Mouse (Mus musculus): ENCODE results near the gene Timp2. TPM values are rescaled to one million over a fixed set of nuclear protein-coding genes. Genes with fewer than 3 reads are reported as not detected.

Gene Timp2
- 224 TPM for polyA plus RNA-seq (2014; fragmentation: Illumina TruSeq; extraction: RNeasy Lipid Tissue Mini Kit (QIAGEN cat#74804); ENCODE audit: low read depth, low replicate concordance)

GRCm38 (mm10) chr11:118355640-118356039 lies at the start of gene Timp2:
TSS of gene Timp2 (minus strand) at chr11:118355740.

GRCm38 (mm10) chr11:118401760-118402280 lies 46.3 kb upstream of the Timp2 start, which contains the start of gene Lgals3bp:
TSS of gene Lgals3bp (minus strand) at chr11:118402092.

GRCm38 (mm10) chr11:118342400-118342981 lies 13.0 kb downstream of the Timp2 start, which contains the start of gene Cep295nl:
TSS of gene Cep295nl (minus strand) at chr11:118342500.

GRCm38 (mm10) chr11:118289999-118290889 lies 65.3 kb downstream of the Timp2 start, which contains the start of gene Usp36:
TSS of gene Usp36 (minus strand) at chr11:118290244.

Other genes with a start within 250 kb of the Timp2 start
- 1.2 TPM for gene Dnah17, start 225.1 kb downstream of the Timp2 start, polyA plus RNA-seq (2014; fragmentation: Illumina TruSeq; extraction: RNeasy Lipid Tissue Mini Kit (QIAGEN cat#74804); ENCODE audit: low read depth, low replicate concordance)
- 23.4 TPM for gene Cyth1, start 107.1 kb downstream of the Timp2 start, polyA plus RNA-seq (2014; fragmentation: Illumina TruSeq; extraction: RNeasy Lipid Tissue Mini Kit (QIAGEN cat#74804); ENCODE audit: low read depth, low replicate concordance)
- gene Usp36, start 65.5 kb downstream of the Timp2 start, polyA plus RNA-seq (2014; fragmentation: Illumina TruSeq; extraction: RNeasy Lipid Tissue Mini Kit (QIAGEN cat#74804); ENCODE audit: low read depth, low replicate concordance) = 12.7 TPM
- gene Cep295nl, start 13.2 kb downstream of the Timp2 start, polyA plus RNA-seq (2014; fragmentation: Illumina TruSeq; extraction: RNeasy Lipid Tissue Mini Kit (QIAGEN cat#74804); ENCODE audit: low read depth, low replicate concordance) = 8.2 TPM
- gene Lgals3bp, start 46.4 kb upstream of the Timp2 start, polyA plus RNA-seq (2014; fragmentation: Illumina TruSeq; extraction: RNeasy Lipid Tissue Mini Kit (QIAGEN cat#74804); ENCODE audit: low read depth, low replicate concordance) = 139 TPM
- gene Cant1, start 63.3 kb upstream of the Timp2 start, polyA plus RNA-seq (2014; fragmentation: Illumina TruSeq; extraction: RNeasy Lipid Tissue Mini Kit (QIAGEN cat#74804); ENCODE audit: low read depth, low replicate concordance) = 50.9 TPM
- gene C1qtnf1, start 72.5 kb upstream of the Timp2 start, polyA plus RNA-seq (2014; fragmentation: Illumina TruSeq; extraction: RNeasy Lipid Tissue Mini Kit (QIAGEN cat#74804); ENCODE audit: low read depth, low replicate concordance) = 34.0 TPM
- 9.8 TPM for gene Engase, start 121.1 kb upstream of the Timp2 start, polyA plus RNA-seq (2014; fragmentation: Illumina TruSeq; extraction: RNeasy Lipid Tissue Mini Kit (QIAGEN cat#74804); ENCODE audit: low read depth, low replicate concordance)